Mouse (Mus musculus) E14TG2a.4 (cell line): ENCODE measurements around the gene Pigq.

Experiments used
- H3K27me3 ChIP-seq: 2 replicates; pipeline ENCODE4 v1.6.1; 2014; ENCODE audit warnings: low read length, control low read depth; ENCODE audit not compliant: insufficient read depth
- H3K36me3 ChIP-seq: 2 replicates; pipeline ENCODE4 v1.6.1; 2014; ENCODE audit warnings: low read length, control low read depth; ENCODE audit not compliant: insufficient read depth
- H3K4me1 ChIP-seq: replicated peaks from 2 replicates; pipeline ENCODE4 v1.6.1; 2014; ENCODE audit warnings: low read depth, low read length, control low read depth
- H3K4me3 ChIP-seq: replicated peaks from 2 replicates; pipeline ENCODE4 v1.5.1; 2014; ENCODE audit warnings: mild to moderate bottlenecking, low read length
- H3K9me3 ChIP-seq: 2 replicates; pipeline ENCODE4 v1.6.1; 2014; ENCODE audit warnings: low read length, control low read depth
- CTCF ChIP-seq: conservative IDR thresholded peaks from 2 replicates; pipeline ENCODE4 v1.5.1; 2014; ENCODE audit warnings: low read length
- NANOG ChIP-seq: IDR thresholded peaks from 2 replicates; pipeline ENCODE4 v1.6.1; 2014; ENCODE audit warnings: borderline replicate concordance, low read length, mixed read lengths
- POU5F1 ChIP-seq: IDR thresholded peaks from 2 replicates; pipeline ENCODE4 v1.6.1; 2014; ENCODE audit warnings: low read length, borderline replicate concordance

The Pigq gene

GRCm38 (mm10) chr17:25944366-25945163, at the start of gene Pigq, which contains the start of gene Nhlrc4:
Pigq (minus strand) TSS chr17:25944936.
Nhlrc4 (minus strand) TSS chr17:25944961.
- H3K4me3 ChIP-seq = no peak within 1 kb of the TSS
- H3K9me3 ChIP-seq = no peaks in the 10 kb centered on the region
- TF ChIP-seq CTCF = no peak
- H3K4me1 ChIP-seq = peaks cover 56% of the 10 kb centered on the region
- peaks cover 7% of the 10 kb centered on the region for H3K27me3 ChIP-seq
- peaks cover 4% of the 10 kb centered on the region for H3K36me3 ChIP-seq

GRCm38 (mm10) chr17:25993489-25993888, 48.8 kb upstream of the Pigq start:
- no peak overlapping the region for H3K4me3 ChIP-seq
- H3K4me1 ChIP-seq = no peaks in the 10 kb centered on the region
- no peaks in the 10 kb centered on the region for H3K9me3 ChIP-seq
- H3K27me3 ChIP-seq = no peaks in the 10 kb centered on the region
- peaks cover 62% of the 10 kb centered on the region for H3K36me3 ChIP-seq
- TF ChIP-seq NANOG = no peak
- TF ChIP-seq POU5F1 = no peak
- no peak for TF ChIP-seq CTCF

GRCm38 (mm10) chr17:25992274-25992673, 47.5 kb upstream of the Pigq start:
- TF ChIP-seq NANOG = no peak
- TF ChIP-seq CTCF = no peak
- TF ChIP-seq POU5F1 = no peak
- H3K36me3 ChIP-seq = peaks cover 53% of the 10 kb centered on the region
- no peaks in the 10 kb centered on the region for H3K27me3 ChIP-seq
- no peak overlapping the region for H3K4me3 ChIP-seq
- H3K4me1 ChIP-seq = no peaks in the 10 kb centered on the region
- no peaks in the 10 kb centered on the region for H3K9me3 ChIP-seq

- Histone ChIP-seq H3K27me3 (no peaks in the 10 kb centered on the region), H3K36me3 (peaks cover 53% of the 10 kb centered on the region), H3K4me3 (no peak overlapping the region), H3K4me1 (peaks cover 9% of the 10 kb centered on the region), H3K9me3 (no peaks in the 10 kb centered on the region)
- TF ChIP-seq POU5F1 = no peak
- TF ChIP-seq NANOG = no peak
- TF ChIP-seq CTCF = no peak
Observed at GRCm38 (mm10) chr17:25990331-25990730, 45.6 kb upstream of the Pigq start.

- H3K4me1 ChIP-seq = peaks cover 39% of the 10 kb centered on the region
- H3K27me3 ChIP-seq = no peaks in the 10 kb centered on the region
- no peak for TF ChIP-seq POU5F1
- TF ChIP-seq NANOG = no peak
- no peak for TF ChIP-seq CTCF
- no peaks in the 10 kb centered on the region for H3K9me3 ChIP-seq
- H3K36me3 ChIP-seq = peaks cover 19% of the 10 kb centered on the region
- peak within 1 kb of the TSS; percentile 93 for H3K4me3 ChIP-seq
Observed at GRCm38 (mm10) chr17:25985306-25986294, 40.9 kb upstream of the Pigq start, which contains the start of gene Capn15. Capn15 (minus strand) TSS chr17:25985796.

- no peaks in the 10 kb centered on the region for H3K9me3 ChIP-seq
- peak overlapping the region; percentile 93 for H3K4me3 ChIP-seq
- no peak for TF ChIP-seq POU5F1
- TF ChIP-seq NANOG = no peak
- TF ChIP-seq CTCF = no peak
Observed at GRCm38 (mm10) chr17:25984556-25985305, 40.0 kb upstream of the Pigq start.

GRCm38 (mm10) chr17:25984066-25984465, 39.3 kb upstream of the Pigq start:
- Histone ChIP-seq H3K4me3 (no peak overlapping the region), H3K27me3 (no peaks in the 10 kb centered on the region), H3K4me1 (peaks cover 54% of the 10 kb centered on the region), H3K9me3 (no peaks in the 10 kb centered on the region), H3K36me3 (peaks cover 7% of the 10 kb centered on the region; the same call in 1 of the 2 replicates)
- TF ChIP-seq CTCF (no peak), NANOG (no peak), POU5F1 (no peak)

More at GRCm38 (mm10) chr17:25984556-25985305, 40.0 kb upstream of the Pigq start:
- H3K27me3 ChIP-seq = no peaks in the 10 kb centered on the region
- peaks cover 11% of the 10 kb centered on the region for H3K36me3 ChIP-seq
- peaks cover 47% of the 10 kb centered on the region for H3K4me1 ChIP-seq

GRCm38 (mm10) chr17:25982913-25983312, 38.2 kb upstream of the Pigq start:
- Histone ChIP-seq H3K36me3 (peaks cover 11% of the 10 kb centered on the region; the same call in 1 of the 2 replicates), H3K27me3 (no peaks in the 10 kb centered on the region), H3K4me3 (no peak overlapping the region), H3K4me1 (peaks cover 57% of the 10 kb centered on the region), H3K9me3 (no peaks in the 10 kb centered on the region)
- TF ChIP-seq CTCF (no peak), POU5F1 (no peak), NANOG (no peak)
